Mouse (Mus musculus) telencephalon, adult 2 months (tissue): ENCODE measurements around the gene Lce1a2.
"Not testable (repeated sequence)": the region's sequence is repeated elsewhere in the genome, so short reads cannot be mapped to it uniquely, and the experiment has no call there.

Experiments used
- DNase-seq: peaks from one replicate; pipeline ENCODE4 v3.0.0-alpha.2; 2011; ENCODE audit warnings: low read depth, low spot score

Lce1a2 gene

GRCm38 (mm10) chr3:92670215-92670614 lies at the start of gene Lce1a2:
Lce1a2 (minus strand) TSS chr3:92670315.
- no peak for DNase-seq

GRCm38 (mm10) chr3:92715122-92715521 lies 45.0 kb upstream of the Lce1a2 start:
- DNase-seq: no peak

GRCm38 (mm10) chr3:92708974-92709373 lies 38.9 kb upstream of the Lce1a2 start, which contains the start of gene Lce1e:
Lce1e (minus strand) TSS chr3:92709074.
- no peak for DNase-seq

GRCm38 (mm10) chr3:92694613-92695012 lies 24.5 kb upstream of the Lce1a2 start:
- DNase-seq: no peak

- no peak for DNase-seq
Observed at GRCm38 (mm10) chr3:92691688-92692087, 21.6 kb upstream of the Lce1a2 start.

- not testable (repeated sequence) for DNase-seq
Observed at GRCm38 (mm10) chr3:92689154-92689553, 19.0 kb upstream of the Lce1a2 start.

GRCm38 (mm10) chr3:92687110-92687509 lies 17.0 kb upstream of the Lce1a2 start, which contains the start of gene Lce1d:
Lce1d (minus strand) TSS chr3:92687210.
- DNase-seq: no peak

- no peak for DNase-seq
Observed at GRCm38 (mm10) chr3:92678947-92679346, 8.8 kb upstream of the Lce1a2 start, which contains the start of gene Lce1c. Lce1c (plus strand) TSS chr3:92679247.

GRCm38 (mm10) chr3:92656826-92657225 lies 13.3 kb downstream of the Lce1a2 start, which contains the start of gene Lce1b:
Lce1b (minus strand) TSS chr3:92656926.
- DNase-seq: no peak

- DNase-seq: no peak
Observed at GRCm38 (mm10) chr3:92648207-92648606, 21.9 kb downstream of the Lce1a2 start, which contains the start of gene Lce1a1. Lce1a1 (minus strand) TSS chr3:92648307.

GRCm38 (mm10) chr3:92639854-92640253 lies 30.3 kb downstream of the Lce1a2 start:
- DNase-seq: no peak

GRCm38 (mm10) chr3:92638653-92638991 lies 31.5 kb downstream of the Lce1a2 start:
- DNase-seq: no peak

GRCm38 (mm10) chr3:92637745-92638652 lies 32.1 kb downstream of the Lce1a2 start:
- no peak for DNase-seq

- no peak for DNase-seq
Observed at GRCm38 (mm10) chr3:92621560-92621959, 48.6 kb downstream of the Lce1a2 start, which contains the start of gene Lce6a. Lce6a (minus strand) TSS chr3:92621660.
